Mouse (Mus musculus) hindbrain, embryonic 16.5 days (tissue): ENCODE data around the gene Cmtm8. TPM values are rescaled to one million over a fixed set of nuclear protein-coding genes. Genes with fewer than 3 reads are reported as not detected.

Experiments used
- ATAC-seq: fragments of 200-750 bp; cut with Nextera tagmentation; 2 replicates; pipeline ENCODE4 v1.8.0; 2017; ENCODE audit warnings: moderate TSS enrichment, moderate library complexity
- H3K27ac ChIP-seq: fragments of 300-500 bp; sonication (generic); 2 replicates; pipeline ENCODE4 v1.5.1; 2014; ENCODE audit warnings: low read depth, mild to moderate bottlenecking, control low read depth, low read length, moderate library complexity
- H3K27me3 ChIP-seq: fragments of 300-500 bp; sonication (generic); replicated peaks from 2 replicates; pipeline ENCODE4 v1.6.1; 2014; ENCODE audit warnings: low read length; ENCODE audit not compliant: control insufficient read depth, insufficient read depth
- H3K36me3 ChIP-seq: fragments of 300-500 bp; sonication (generic); 2 replicates; pipeline ENCODE4 v1.6.1; 2014; ENCODE audit warnings: mild to moderate bottlenecking, low read length, moderate library complexity, mixed read lengths; ENCODE audit not compliant: control insufficient read depth, insufficient read depth
- H3K4me1 ChIP-seq: fragments of 300-500 bp; sonication (generic); 2 replicates; pipeline ENCODE4 v1.6.1; 2014; ENCODE audit warnings: low read depth, low read length; ENCODE audit not compliant: control insufficient read depth, insufficient read depth
- H3K4me2 ChIP-seq: fragments of 300-500 bp; sonication (generic); 2 replicates; pipeline ENCODE4 v1.6.1; 2014; ENCODE audit warnings: mild to moderate bottlenecking, low read length, control low read depth, moderate library complexity
- H3K4me3 ChIP-seq: fragments of 300-500 bp; sonication (generic); 2 replicates; pipeline ENCODE4 v1.5.1; 2014; ENCODE audit warnings: mild to moderate bottlenecking, low read length, control low read depth, moderate library complexity
- H3K9ac ChIP-seq: fragments of 300-500 bp; sonication (generic); 2 replicates; pipeline ENCODE4 v1.6.1; 2014; ENCODE audit warnings: low read depth, mild to moderate bottlenecking, control low read depth, low read length, moderate library complexity
- H3K9me3 ChIP-seq: fragments of 300-500 bp; sonication (generic); 2 replicates; pipeline ENCODE4 v1.6.1; 2014; ENCODE audit warnings: mild to moderate bottlenecking, low read length, moderate library complexity; ENCODE audit not compliant: control insufficient read depth
- WGBS: fragments of 180-500 bp; shearing (Covaris S2); extraction: QIAGEN DNeasy Blood & Tissue Kit; methylation state at CpG from one replicate; pipeline ENCODE4 v1.1.7; 2014; 5-methylcytosine and 5-hydroxymethylcytosine counted together
- polyA plus RNA-seq: library from polyadenylated mRNA; unstranded; fragments of >200 nt; fragmentation: Nextera tagmentation; extraction: Ambion mirVana; gene quantifications from 2 replicates; pipeline ENCODE4 v1.2.1, GENCODE M21; 2015

Gene Cmtm8
- polyA plus RNA-seq, 1 experiment from 2014 or later, result 6.8 TPM

GRCm38 (mm10) chr9:114797329-114798004 is 46.5 kb downstream of the Cmtm8 start:
- Histone ChIP-seq H3K36me3 (no peaks in the 10 kb centered on the region), H3K9ac (peak overlapping the region; percentile 13; the same call in 1 of the 2 replicates)
- WGBS, result 48% methylated on average over 11 of the region's 11 CpGs

DNA sequence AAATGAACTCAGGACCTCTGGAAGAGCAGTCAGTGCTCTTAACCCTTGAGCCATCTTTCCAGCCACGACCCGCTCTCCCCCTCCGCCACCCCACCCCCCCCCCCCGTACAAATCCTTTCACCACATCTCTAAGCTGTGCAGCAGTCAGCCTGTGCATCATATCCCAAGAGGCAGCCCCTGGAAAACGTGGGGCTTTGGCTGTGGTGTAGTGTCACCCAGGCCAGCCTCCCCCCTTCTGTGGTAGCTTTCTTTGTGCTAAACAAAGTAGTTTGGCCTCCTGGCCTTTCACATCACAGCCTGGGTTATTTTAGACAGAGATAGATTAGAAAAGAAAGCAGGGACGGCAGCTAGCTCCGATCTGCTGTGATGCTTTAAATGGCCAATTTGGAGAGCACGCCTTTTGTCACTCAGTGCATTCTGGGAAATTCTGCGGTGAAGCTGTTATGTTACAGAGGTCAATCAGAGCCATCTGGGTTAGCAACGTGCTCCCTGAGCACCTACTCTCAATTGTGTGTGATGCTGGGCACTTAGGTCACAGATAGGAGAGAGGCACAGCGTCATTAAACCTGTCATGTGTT is 47.4 kb downstream of the Cmtm8 start:
- ATAC-seq, result no peak

More at GRCm38 (mm10) chr9:114797329-114798004, 46.5 kb downstream of the Cmtm8 start:
- peaks cover 8% of the 10 kb centered on the region for H3K4me1 ChIP-seq
- ATAC-seq, result peak; percentile 91
- no peak overlapping the region for H3K4me2 ChIP-seq
- no peak overlapping the region for H3K27ac ChIP-seq
- no peaks in the 10 kb centered on the region for H3K9me3 ChIP-seq
- no peak overlapping the region for H3K4me3 ChIP-seq
- H3K27me3 ChIP-seq, result no peaks in the 10 kb centered on the region

GRCm38 (mm10) chr9:114794491-114794890 is 49.5 kb downstream of the Cmtm8 start:
- 77% methylated on average over 4 of the region's 4 CpGs for WGBS
- peaks cover 3% of the 10 kb centered on the region for H3K4me1 ChIP-seq
- H3K4me2 ChIP-seq, result no peak overlapping the region
- no peaks in the 10 kb centered on the region for H3K36me3 ChIP-seq
- H3K27ac ChIP-seq, result no peak overlapping the region
- no peaks in the 10 kb centered on the region for H3K9me3 ChIP-seq
- no peak for ATAC-seq
- H3K9ac ChIP-seq, result no peak overlapping the region
- no peaks in the 10 kb centered on the region for H3K27me3 ChIP-seq
- H3K4me3 ChIP-seq, result no peak overlapping the region

More for the DNA sequence above, 47.4 kb downstream of the Cmtm8 start:
- Histone ChIP-seq H3K9ac (no peak overlapping the region), H3K4me1 (peaks cover 7% of the 10 kb centered on the region), H3K27ac (no peak overlapping the region), H3K4me3 (no peak overlapping the region), H3K36me3 (no peaks in the 10 kb centered on the region), H3K4me2 (no peak overlapping the region), H3K9me3 (no peaks in the 10 kb centered on the region), H3K27me3 (no peaks in the 10 kb centered on the region)
- 37% methylated on average over 9 of the region's 11 CpGs for WGBS

GRCm38 (mm10) chr9:114793764-114794295 is 50.1 kb downstream of the Cmtm8 start:
- H3K4me2 ChIP-seq, result no peak overlapping the region
- 87% methylated on average over 9 of the region's 9 CpGs for WGBS
- no peak for ATAC-seq
- no peaks in the 10 kb centered on the region for H3K36me3 ChIP-seq
- H3K27ac ChIP-seq, result no peak overlapping the region
- no peak overlapping the region for H3K9ac ChIP-seq
- peaks cover 3% of the 10 kb centered on the region for H3K4me1 ChIP-seq
- H3K4me3 ChIP-seq, result no peak overlapping the region
- H3K9me3 ChIP-seq, result no peaks in the 10 kb centered on the region
- H3K27me3 ChIP-seq, result no peaks in the 10 kb centered on the region

DNA sequence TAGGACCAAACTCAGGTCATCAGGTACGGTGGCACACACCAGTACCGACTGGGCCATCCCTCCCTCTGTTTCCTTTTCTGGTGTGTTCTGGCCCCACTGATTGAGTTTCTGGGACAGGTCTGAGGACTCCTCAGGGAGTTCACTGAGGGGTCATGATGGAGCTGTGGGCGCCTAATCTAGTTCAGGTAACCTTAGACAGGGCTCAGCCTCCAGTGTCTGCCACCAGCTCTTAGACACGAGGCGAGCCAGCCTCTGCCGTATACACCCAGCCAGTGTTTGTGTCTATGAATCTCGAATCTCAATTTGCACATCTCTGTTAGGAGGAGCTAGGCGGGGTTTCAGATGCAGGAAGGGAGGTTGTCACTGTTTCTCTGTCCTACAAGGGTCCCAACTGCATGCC is 54.0 kb downstream of the Cmtm8 start:
- no peak for ATAC-seq
- H3K4me2 ChIP-seq, result no peak overlapping the region
- H3K9me3 ChIP-seq, result 0 out of 2 replicates have a peak, but pooled peaks cover 2% of the 10 kb centered on the region
- no peak overlapping the region for H3K27ac ChIP-seq
- no peak overlapping the region for H3K4me3 ChIP-seq
- no peak overlapping the region for H3K9ac ChIP-seq
- H3K27me3 ChIP-seq, result no peaks in the 10 kb centered on the region
- H3K36me3 ChIP-seq, result no peaks in the 10 kb centered on the region
- H3K4me1 ChIP-seq, result no peaks in the 10 kb centered on the region; the same call in 1 of the 2 replicates
- 92% methylated on average over 8 of the region's 8 CpGs for WGBS

DNA sequence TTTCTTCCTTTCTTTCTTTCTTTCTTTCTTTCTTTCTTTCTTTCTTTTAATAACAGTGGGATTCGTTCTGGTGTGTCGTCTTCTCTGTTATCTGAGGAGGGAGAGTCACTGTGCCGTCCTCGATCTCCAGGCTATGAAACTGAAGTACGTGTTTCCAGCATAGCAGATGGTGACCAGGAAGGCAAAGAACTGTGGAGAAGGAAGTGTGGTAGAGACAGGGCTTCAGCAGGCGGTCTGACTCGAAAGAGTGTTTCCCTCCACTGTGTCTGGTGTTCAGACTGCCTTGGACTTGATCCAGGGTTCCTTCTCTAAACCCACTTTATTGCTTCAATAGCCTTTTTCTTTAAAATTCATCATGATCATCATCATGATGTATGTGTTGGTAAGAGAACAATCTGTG is 54.4 kb downstream of the Cmtm8 start:
- Histone ChIP-seq H3K36me3 (no peaks in the 10 kb centered on the region), H3K9ac (no peak overlapping the region), H3K4me2 (no peak overlapping the region), H3K27me3 (no peaks in the 10 kb centered on the region), H3K4me1 (no peaks in the 10 kb centered on the region; the same call in 1 of the 2 replicates), H3K4me3 (no peak overlapping the region), H3K9me3 (0 out of 2 replicates have a peak, but pooled peaks cover 2% of the 10 kb centered on the region), H3K27ac (no peak overlapping the region)
- 75% methylated on average over 7 of the region's 7 CpGs for WGBS
- no peak for ATAC-seq

DNA sequence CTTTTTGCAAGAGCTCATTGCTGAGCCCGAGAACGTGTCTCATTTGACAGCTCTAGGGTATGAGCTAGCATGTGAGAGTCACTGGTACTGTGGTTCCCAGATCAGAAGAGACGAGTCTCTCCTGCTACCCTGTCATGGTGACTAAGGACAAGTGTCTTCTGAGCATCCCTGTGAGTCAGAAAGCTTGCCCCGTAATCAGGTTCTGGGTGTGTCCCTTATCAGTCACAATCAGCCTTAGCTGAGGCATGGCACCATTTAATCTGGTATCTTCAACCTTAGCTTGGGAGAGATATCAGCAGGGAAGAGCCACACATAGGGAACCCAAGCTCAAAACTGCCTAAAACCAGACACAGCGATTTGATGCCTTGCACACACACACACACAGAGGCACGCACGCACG is 55.3 kb downstream of the Cmtm8 start:
- WGBS, result 88% methylated on average over 8 of the region's 8 CpGs
- Histone ChIP-seq H3K4me1 (no peaks in the 10 kb centered on the region; the same call in 1 of the 2 replicates), H3K9ac (no peak overlapping the region), H3K27ac (no peak overlapping the region), H3K27me3 (no peaks in the 10 kb centered on the region), H3K4me3 (no peak overlapping the region), H3K9me3 (0 out of 2 replicates have a peak, but pooled peaks cover 2% of the 10 kb centered on the region), H3K4me2 (no peak overlapping the region), H3K36me3 (no peaks in the 10 kb centered on the region)
- ATAC-seq, result no peak

DNA sequence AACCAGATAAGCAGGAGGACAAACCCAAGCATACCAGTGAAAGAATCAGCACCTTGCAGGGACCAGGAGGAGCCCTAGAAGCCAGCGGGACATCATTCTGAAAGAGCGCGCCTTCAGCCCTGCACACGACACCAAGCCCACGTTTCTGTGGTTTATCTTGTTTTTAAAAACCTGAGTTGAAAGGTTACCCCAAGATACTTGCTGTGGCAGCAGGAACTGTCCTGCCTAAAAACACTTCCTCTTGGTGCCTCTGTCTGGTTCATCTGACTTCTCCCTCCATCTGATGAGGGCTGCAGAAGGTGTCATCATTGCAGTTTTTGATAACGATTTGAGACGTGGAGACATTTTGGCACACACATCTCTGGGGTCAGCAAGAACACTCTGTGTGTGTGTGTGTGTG is 56.2 kb downstream of the Cmtm8 start:
- ATAC-seq, result no peak
- no peak overlapping the region for H3K27ac ChIP-seq
- 0 out of 2 replicates have a peak, but pooled peaks cover 2% of the 10 kb centered on the region for H3K9me3 ChIP-seq
- no peaks in the 10 kb centered on the region; the same call in 1 of the 2 replicates for H3K4me1 ChIP-seq
- no peak overlapping the region for H3K4me2 ChIP-seq
- 92% methylated on average over 7 of the region's 7 CpGs for WGBS
- no peaks in the 10 kb centered on the region for H3K27me3 ChIP-seq
- H3K36me3 ChIP-seq, result no peaks in the 10 kb centered on the region
- H3K4me3 ChIP-seq, result no peak overlapping the region
- no peak overlapping the region for H3K9ac ChIP-seq

DNA sequence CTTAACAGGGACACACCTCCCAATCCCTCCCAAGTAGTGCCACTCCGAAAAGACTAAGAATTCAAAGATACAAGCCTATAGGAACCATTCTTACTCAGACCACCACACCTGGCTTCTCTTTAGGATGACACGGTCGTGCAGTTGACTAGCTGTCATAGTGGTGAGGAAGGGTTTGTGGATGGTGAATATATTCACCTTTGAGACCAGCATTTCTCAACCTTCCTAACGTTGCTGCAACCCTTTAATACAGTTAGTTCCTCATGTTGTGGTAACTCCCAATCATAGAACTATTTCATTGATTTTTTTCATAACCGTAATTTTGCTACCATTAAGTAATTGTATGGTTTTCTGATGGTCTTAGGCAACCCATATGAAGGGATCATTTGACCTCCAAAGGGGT is 56.8 kb downstream of the Cmtm8 start:
- no peak overlapping the region for H3K4me2 ChIP-seq
- ATAC-seq, result no peak
- no peak overlapping the region for H3K4me3 ChIP-seq
- H3K27ac ChIP-seq, result no peak overlapping the region
- no peaks in the 10 kb centered on the region for H3K27me3 ChIP-seq
- WGBS, result 95% methylated on average over 5 of the region's 5 CpGs
- no peaks in the 10 kb centered on the region; the same call in 1 of the 2 replicates for H3K4me1 ChIP-seq
- H3K9ac ChIP-seq, result no peak overlapping the region
- H3K9me3 ChIP-seq, result 0 out of 2 replicates have a peak, but pooled peaks cover 2% of the 10 kb centered on the region
- no peaks in the 10 kb centered on the region for H3K36me3 ChIP-seq
